In the genomic region with DNA sequence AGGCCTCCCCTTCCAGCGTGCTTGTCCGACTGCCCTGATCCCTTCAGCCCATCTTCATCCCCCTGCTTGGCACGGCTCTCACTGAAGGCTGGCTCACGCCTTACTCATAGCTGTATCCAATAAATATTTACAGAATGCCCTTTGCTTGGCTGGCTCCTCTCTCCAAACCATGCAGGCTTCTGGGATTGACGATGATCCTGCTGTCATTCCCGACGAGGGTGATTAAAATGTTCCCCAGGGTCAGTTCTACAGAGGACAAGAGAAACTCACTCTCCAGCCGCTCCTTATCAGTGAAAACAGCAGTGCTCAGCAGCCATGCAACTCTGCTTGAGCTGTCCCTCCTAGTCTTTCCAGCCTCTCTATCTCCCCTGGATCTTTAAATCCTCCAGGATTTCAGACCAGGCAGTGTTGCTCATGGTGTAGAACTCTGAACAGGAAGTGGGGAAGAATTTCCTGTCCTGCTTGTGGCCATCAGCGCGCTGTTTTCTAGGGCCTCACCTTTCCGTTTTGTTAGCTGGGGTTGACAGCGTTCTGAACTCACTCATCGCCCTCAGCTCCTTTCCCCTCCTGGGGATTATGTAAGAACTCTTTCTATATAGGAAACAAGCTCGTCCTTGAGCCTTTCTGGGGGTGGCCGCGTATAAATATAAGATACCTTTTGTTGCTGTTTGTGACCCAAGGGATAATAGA, we compare ENCODE assay signal across 9 mouse cellular contexts.
A peak's percentile ranks its signal among the peaks of the same experiment; 100 is the strongest.
DNase-seq lines count a peak whose midpoint lies in the region; ATAC-seq and TF ChIP-seq lines count a peak whose summit lies in the region.
"Had no signal": no experiment of that assay in that cellular context is flagged by ENCODE, and none has a peak within 500 bp of the region (broad histone marks: within the 10 kb centered on the region; RNA-seq: fewer than 3 reads in every experiment).

No protein-coding gene starts in this region.

- no peaks in the 10 kb centered on the region for H3K27me3 ChIP-seq in liver, embryonic 11.5 days (replicated peaks; ENCODE audit: control insufficient read depth, insufficient read depth, low read length)
- H3K27me3 ChIP-seq in liver, postnatal 0 days (ENCODE audit: insufficient read depth, low read length) = no peaks in the 10 kb centered on the region
- 0 out of 2 replicates have a peak, but pooled peaks cover 3% of the 10 kb centered on the region for H3K27me3 ChIP-seq in intestine, embryonic 16.5 days (replicated peaks; ENCODE audit: control insufficient read depth, insufficient read depth, low read length)
- H3K27me3 ChIP-seq: forebrain, embryonic 15.5 days had no signal

- intact Hi-C loops in left cerebral cortex, postnatal 25 days (cut with DNase I) = no loop called here

- no peak for TF ChIP-seq CTCF in liver, postnatal 0 days (IDR thresholded peaks at IDR 0.05; ENCODE audit: low read depth)

- H3K4me2 ChIP-seq in liver, embryonic 11.5 days = peak overlapping the region; percentile 28; the same call in 1 of the 2 replicates
- H3K4me2 ChIP-seq in liver, postnatal 0 days (ENCODE audit: low read depth, low read length) = no peak overlapping the region
- H3K4me2 ChIP-seq in intestine, embryonic 16.5 days (ENCODE audit: low read depth, low read length) = no peak overlapping the region
- H3K4me2 ChIP-seq: forebrain, embryonic 15.5 days had no signal

- ATAC-seq in liver, embryonic 11.5 days (replicated peaks; ENCODE audit: low FRiP score) = no peak
- ATAC-seq in liver, postnatal 0 days = no peak
- ATAC-seq in intestine, embryonic 16.5 days = no peak
- ATAC-seq: forebrain, embryonic 15.5 days had no signal

- H3K9ac ChIP-seq in liver, embryonic 11.5 days (ENCODE audit: low read depth, low read length) = no peak overlapping the region
- no peak overlapping the region for H3K9ac ChIP-seq in liver, postnatal 0 days (replicated peaks)
- no peak overlapping the region for H3K9ac ChIP-seq in intestine, embryonic 16.5 days (ENCODE audit: low read depth, low read length)
- H3K9ac ChIP-seq: forebrain, embryonic 15.5 days had no signal

- no peaks in the 10 kb centered on the region for H3K36me3 ChIP-seq in liver, embryonic 11.5 days (ENCODE audit: control insufficient read depth, insufficient read depth, low read length)
- H3K36me3 ChIP-seq in liver, postnatal 0 days (replicated peaks; ENCODE audit: insufficient read depth, low read length) = no peaks in the 10 kb centered on the region
- H3K36me3 ChIP-seq in intestine, embryonic 16.5 days (ENCODE audit: control insufficient read depth, insufficient read depth, low read length) = no peaks in the 10 kb centered on the region
- H3K36me3 ChIP-seq: forebrain, embryonic 15.5 days had no signal

- no peak overlapping the region for H3K4me3 ChIP-seq in liver, embryonic 11.5 days (ENCODE audit: low read depth, low read length)
- H3K4me3 ChIP-seq in liver, postnatal 0 days (ENCODE audit: low read depth, low read length) = no peak overlapping the region
- no peak overlapping the region for H3K4me3 ChIP-seq in intestine, embryonic 16.5 days (ENCODE audit: low read length)
- H3K4me3 ChIP-seq: forebrain, embryonic 15.5 days had no signal

- no peak overlapping the region for H3K27ac ChIP-seq in liver, embryonic 11.5 days (ENCODE audit: low read depth, low read length)
- no peak overlapping the region for H3K27ac ChIP-seq in liver, postnatal 0 days (ENCODE audit: low read depth)
- peak overlapping the region; percentile 33; the same call in 1 of the 2 replicates for H3K27ac ChIP-seq in intestine, embryonic 16.5 days (ENCODE audit: low read length)
- H3K27ac ChIP-seq: forebrain, embryonic 15.5 days; macrophage had no signal

- no peak for TF ChIP-seq EP300 in liver, postnatal 0 days (IDR thresholded peaks at IDR 0.05; ENCODE audit: low read depth)

- peaks cover 5% of the 10 kb centered on the region; the same call in 1 of the 2 replicates for H3K4me1 ChIP-seq in liver, embryonic 11.5 days (replicated peaks; ENCODE audit: control insufficient read depth, insufficient read depth, low read length)
- no peaks in the 10 kb centered on the region for H3K4me1 ChIP-seq in liver, postnatal 0 days (ENCODE audit: insufficient read depth)
- H3K4me1 ChIP-seq in intestine, embryonic 16.5 days (ENCODE audit: control insufficient read depth, insufficient read depth, low read length) = no peaks in the 10 kb centered on the region

- H3K9me3 ChIP-seq in liver, embryonic 11.5 days (ENCODE audit: control insufficient read depth, low read length) = no peaks in the 10 kb centered on the region
- no peaks in the 10 kb centered on the region for H3K9me3 ChIP-seq in liver, postnatal 0 days (ENCODE audit: low read length)
- no peaks in the 10 kb centered on the region for H3K9me3 ChIP-seq in intestine, embryonic 16.5 days (ENCODE audit: control insufficient read depth, low read length)
- H3K9me3 ChIP-seq: forebrain, embryonic 15.5 days had no signal

- WGBS in liver, embryonic 11.5 days = 26% methylated on average over 16 of the region's 16 CpGs
- WGBS in liver, postnatal 0 days (ENCODE audit: insufficient replicate concordance) = 28% methylated on average over 16 of the region's 16 CpGs
- WGBS in intestine, embryonic 16.5 days = 44% methylated on average over 16 of the region's 16 CpGs

- no peak for DNase-seq in liver, embryonic 11.5 days (ENCODE audit: low spot score)
- DNase-seq in liver, postnatal 0 days = no peak
- peak; percentile 31 to 58 for DNase-seq in heart, adult 9 months (ENCODE audit: low spot score in 2 of 2)
- DNase-seq in lung, postnatal 14 days = peak; percentile 59
- no peak for DNase-seq in left cerebral cortex, postnatal 25 days (ENCODE audit: low spot score in 2 of 2)
- DNase-seq in spleen, postnatal 4 days (ENCODE audit: low spot score in 2 of 2) = no peak

Comparison
In these comparisons a context has a peak if more than half of its experiments do, and no peak if none do; other contexts are left out.
1. DNase-seq: peak in heart, adult 9 months (2 of 2) and lung, postnatal 14 days (single experiment); none in liver, embryonic 11.5 days (single experiment), liver, postnatal 0 days (single experiment), left cerebral cortex, postnatal 25 days (0 of 2) and spleen, postnatal 4 days (0 of 2).